Mouse (Mus musculus) regulatory T cell (primary cell): ENCODE measurements around the gene Ddx55.
"Not testable (repeated sequence)": the region's sequence is repeated elsewhere in the genome, so short reads cannot be mapped to it uniquely, and the experiment has no call there.

Experiments
- in situ Hi-C: fragments of 300-600 bp; cut with MboI, MseI; formaldehyde crosslinking; loops from one replicate; pipeline ENCODE4 v1.15.1; 2025; ENCODE audit warnings: high pct_unique_total_duplicates

Gene Ddx55

GRCm38 (mm10) chr5:124538813-124539792 is 13.6 kb upstream of the Ddx55 start:
- in situ Hi-C loops: no loop called here

- in situ Hi-C loops: no loop called here
These were observed 12.8 kb upstream of the Ddx55 start for GRCm38 (mm10) chr5:124539905-124540304.

- in situ Hi-C loops: no loop called here
These were observed 12.3 kb upstream of the Ddx55 start, which contains the start of gene Tmed2 for GRCm38 (mm10) chr5:124540383-124540786. Gene Tmed2 (plus strand): TSS chr5:124540695.

- in situ Hi-C loops: no loop called here
These were observed 11.6 kb upstream of the Ddx55 start for GRCm38 (mm10) chr5:124540905-124541601.

- in situ Hi-C loops: no loop called here
These were observed 11.1 kb upstream of the Ddx55 start for GRCm38 (mm10) chr5:124541602-124541973.

- in situ Hi-C loops: not testable (repeated sequence)
These were observed 1.9 kb upstream of the Ddx55 start for GRCm38 (mm10) chr5:124550737-124551136.

GRCm38 (mm10) chr5:124551349-124552093 is 1.1 kb upstream of the Ddx55 start:
- in situ Hi-C loops: not testable (repeated sequence)

- in situ Hi-C loops: no loop called here
These were observed 581 bp upstream of the Ddx55 start for GRCm38 (mm10) chr5:124552094-124552472.

- in situ Hi-C loops: no loop called here
These were observed 943 bp downstream of the Ddx55 start for GRCm38 (mm10) chr5:124553607-124554006.

GRCm38 (mm10) chr5:124555145-124555544 is 2.5 kb downstream of the Ddx55 start:
- in situ Hi-C loops: no loop called here

- in situ Hi-C loops: no loop called here
These were observed 18.4 kb downstream of the Ddx55 start for GRCm38 (mm10) chr5:124571068-124571467.

- in situ Hi-C loops: no loop called here
These were observed 22.8 kb downstream of the Ddx55 start for GRCm38 (mm10) chr5:124575467-124575866.

GRCm38 (mm10) chr5:124578633-124579317 is 26.1 kb downstream of the Ddx55 start, which contains the start of the genes Eif2b1 and Gtf2h3:
Gene Eif2b1 (minus strand): TSS chr5:124579131.
Gene Gtf2h3 (plus strand): TSS chr5:124579140.
- in situ Hi-C loops: no loop called here

GRCm38 (mm10) chr5:124582515-124582914 is 29.9 kb downstream of the Ddx55 start:
- in situ Hi-C loops: no loop called here

GRCm38 (mm10) chr5:124592768-124593167 is 40.1 kb downstream of the Ddx55 start:
- in situ Hi-C loops: no loop called here

GRCm38 (mm10) chr5:124598224-124599174 is 45.8 kb downstream of the Ddx55 start:
- in situ Hi-C loops: no loop called here

- in situ Hi-C loops: loop anchor here (5.0 to 10.0 kb wide), 2 partner anchors 128 to 275 kb away; partner anchors contain the start of gene Dnah10
These were observed 47.1 kb downstream of the Ddx55 start for GRCm38 (mm10) chr5:124599726-124600125.

GRCm38 (mm10) chr5:124602349-124602748 is 49.7 kb downstream of the Ddx55 start:
- in situ Hi-C loops: loop anchor here (5.0 to 10.0 kb wide), 2 partner anchors 125 to 272 kb away; partner anchors contain the start of gene Dnah10

- in situ Hi-C loops: loop anchor here (5.0 to 10.0 kb wide), 2 partner anchors 123 to 271 kb away; partner anchors contain the start of gene Dnah10
These were observed 51.6 kb downstream of the Ddx55 start for GRCm38 (mm10) chr5:124604296-124604695.
